Mouse (Mus musculus) midbrain, embryonic 15.5 days (tissue): ENCODE results near the gene Pagr1a. TPM values are rescaled to one million over a fixed set of nuclear protein-coding genes. Genes with fewer than 3 reads are reported as not detected.

Source experiments
- ATAC-seq: fragments of 200-750 bp; cut with Nextera tagmentation; replicated peaks from 2 replicates; pipeline ENCODE4 v1.8.0; 2017; ENCODE audit warnings: moderate TSS enrichment
- H3K27ac ChIP-seq: fragments of 300-500 bp; sonication (generic); 2 replicates; pipeline ENCODE4 v1.5.1; 2015; ENCODE audit warnings: mild to moderate bottlenecking, inconsistent platforms
- H3K27me3 ChIP-seq: fragments of 300-500 bp; sonication (generic); replicated peaks from 2 replicates; pipeline ENCODE4 v1.6.1; 2015; ENCODE audit warnings: inconsistent platforms
- H3K36me3 ChIP-seq: fragments of 300-500 bp; sonication (generic); replicated peaks from 2 replicates; pipeline ENCODE4 v1.6.1; 2015; ENCODE audit warnings: inconsistent platforms
- H3K4me1 ChIP-seq: fragments of 300-500 bp; sonication (generic); 2 replicates; pipeline ENCODE4 v1.6.1; 2015; ENCODE audit warnings: inconsistent platforms
- H3K4me2 ChIP-seq: fragments of 300-500 bp; sonication (generic); 2 replicates; pipeline ENCODE4 v1.6.1; 2015; ENCODE audit warnings: inconsistent platforms, mild to moderate bottlenecking, moderate library complexity
- H3K4me3 ChIP-seq: fragments of 300-500 bp; sonication (generic); 2 replicates; pipeline ENCODE4 v1.5.1; 2015; ENCODE audit warnings: mild to moderate bottlenecking, inconsistent platforms
- H3K9ac ChIP-seq: fragments of 300-500 bp; sonication (generic); 2 replicates; pipeline ENCODE4 v1.6.1; 2015; ENCODE audit warnings: mild to moderate bottlenecking, inconsistent platforms
- H3K9me3 ChIP-seq: fragments of 300-500 bp; sonication (generic); 2 replicates; pipeline ENCODE4 v1.6.1; 2016; ENCODE audit warnings: inconsistent platforms
- WGBS: fragments of 180-500 bp; shearing (Covaris S2); methylation state at CpG from one replicate; pipeline ENCODE4 v1.1.7; 2015; ENCODE audit warnings: mixed read lengths; 5-methylcytosine and 5-hydroxymethylcytosine counted together
- microRNA-seq: library from miRNA; unstranded; fragments of <30 nt; microRNA quantifications from one replicate; pipeline ENCODE4, GENCODE M21; 2016
- polyA plus RNA-seq: library from polyadenylated mRNA; unstranded; fragments of >200 nt; fragmentation: Nextera tagmentation; extraction: Ambion mirVana; gene quantifications from 2 replicates; pipeline ENCODE4 v1.2.1, GENCODE M21; 2015

The Pagr1a gene
- polyA plus RNA-seq, 1 experiment from 2014 or later: 46.9 TPM

DNA sequence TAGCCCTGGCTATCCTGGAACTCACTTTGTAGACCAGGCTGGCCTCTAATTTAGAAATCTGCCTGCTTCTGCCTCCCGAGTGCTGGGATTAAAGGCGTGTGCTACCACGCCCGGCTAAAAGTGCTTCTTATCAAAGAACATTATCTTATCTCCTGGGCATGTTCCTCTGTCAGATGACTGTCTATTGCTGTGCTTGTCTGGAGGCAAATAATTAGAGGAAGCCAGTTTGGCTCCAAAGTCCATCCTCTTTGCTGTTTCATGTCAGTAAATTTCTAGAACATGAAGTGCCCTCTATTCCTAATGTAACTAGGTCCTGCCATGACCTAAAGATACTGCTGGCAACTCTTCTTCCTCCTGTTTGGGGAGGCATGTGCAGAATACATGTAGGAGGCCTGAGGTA, 35.1 kb downstream of the Pagr1a start:
- H3K4me2 ChIP-seq: no peak overlapping the region
- no peak overlapping the region for H3K27ac ChIP-seq
- H3K9me3 ChIP-seq: no peaks in the 10 kb centered on the region
- H3K9ac ChIP-seq: no peak overlapping the region
- WGBS: 90% methylated on average over 4 of the region's 4 CpGs
- H3K27me3 ChIP-seq: no peaks in the 10 kb centered on the region
- H3K36me3 ChIP-seq: peaks cover 26% of the 10 kb centered on the region; the same call in 1 of the 2 replicates
- no peak overlapping the region for H3K4me3 ChIP-seq
- no peak for ATAC-seq
- H3K4me1 ChIP-seq: peaks cover 15% of the 10 kb centered on the region

- no peak for ATAC-seq
- WGBS: 84% methylated on average over 2 of the region's 2 CpGs
Observed at GRCm38 (mm10) chr7:126981601-126982000, 35.6 kb downstream of the Pagr1a start.

DNA sequence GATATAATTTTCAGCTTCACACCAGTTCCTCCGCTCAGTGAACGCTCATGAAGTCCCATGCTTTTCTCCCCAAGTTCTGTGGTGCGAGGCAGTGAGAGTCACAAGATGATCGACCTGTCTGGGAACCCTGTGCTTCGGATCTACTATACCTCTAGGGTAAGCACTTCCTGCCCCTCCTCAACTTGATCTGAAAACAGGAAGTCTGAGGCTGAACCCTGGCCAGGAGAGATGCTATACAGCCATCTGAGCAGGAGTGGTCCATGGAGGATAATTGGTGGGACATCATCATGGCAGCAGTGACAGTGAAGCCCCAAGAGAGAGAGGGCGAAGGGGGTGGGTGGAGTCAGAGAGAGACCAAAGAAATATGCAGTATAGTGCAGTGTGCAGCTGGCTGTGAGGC, 38.3 kb downstream of the Pagr1a start:
- Histone ChIP-seq H3K27ac (no peak overlapping the region), H3K27me3 (no peaks in the 10 kb centered on the region), H3K9ac (no peak overlapping the region), H3K36me3 (peaks cover 26% of the 10 kb centered on the region; the same call in 1 of the 2 replicates), H3K4me2 (no peak overlapping the region), H3K4me3 (no peak overlapping the region), H3K4me1 (peaks cover 17% of the 10 kb centered on the region), H3K9me3 (no peaks in the 10 kb centered on the region)
- ATAC-seq: no peak
- 90% methylated on average over 6 of the region's 6 CpGs for WGBS

More at GRCm38 (mm10) chr7:126981601-126982000, 35.6 kb downstream of the Pagr1a start:
- Histone ChIP-seq H3K36me3 (peaks cover 26% of the 10 kb centered on the region; the same call in 1 of the 2 replicates), H3K4me1 (peaks cover 17% of the 10 kb centered on the region), H3K4me2 (no peak overlapping the region), H3K9me3 (no peaks in the 10 kb centered on the region), H3K27ac (no peak overlapping the region), H3K9ac (no peak overlapping the region), H3K4me3 (no peak overlapping the region), H3K27me3 (no peaks in the 10 kb centered on the region)

DNA sequence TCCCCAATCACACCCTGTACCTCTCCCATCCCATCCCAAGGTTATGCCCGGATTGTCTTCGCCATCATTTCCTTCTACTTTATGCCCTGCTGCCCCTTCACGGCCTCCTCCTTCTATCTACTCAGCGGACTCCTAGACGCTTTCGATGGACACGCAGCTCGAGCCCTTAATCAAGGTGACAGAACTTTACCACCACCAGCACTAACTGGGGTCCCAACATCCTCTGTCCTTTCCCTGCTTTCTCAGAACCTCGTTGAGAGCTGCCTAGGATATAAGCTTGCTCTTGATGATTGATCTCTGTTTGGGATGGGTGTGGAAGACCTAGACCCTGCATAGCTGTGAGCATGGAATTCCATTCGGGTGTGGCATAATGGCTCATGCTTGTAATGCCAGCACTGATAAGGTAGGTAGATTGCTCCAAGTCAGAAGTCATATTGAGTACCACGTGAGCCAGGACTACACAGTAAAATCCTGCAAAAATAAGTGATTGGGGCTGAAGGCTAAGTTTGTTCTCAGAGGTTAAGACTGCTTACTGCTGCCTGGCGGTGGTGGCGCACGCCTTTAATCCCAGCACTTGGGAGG, 40.2 kb downstream of the Pagr1a start:
- 27% methylated on average over 14 of the region's 14 CpGs for WGBS
- peak overlapping the region; percentile 82 for H3K4me2 ChIP-seq
- peak overlapping the region; percentile 98 for H3K27ac ChIP-seq
- H3K27me3 ChIP-seq: no peaks in the 10 kb centered on the region
- H3K36me3 ChIP-seq: peaks cover 26% of the 10 kb centered on the region; the same call in 1 of the 2 replicates
- peak overlapping the region; percentile 90 for H3K4me3 ChIP-seq
- no peaks in the 10 kb centered on the region for H3K9me3 ChIP-seq
- no peak for ATAC-seq
- H3K4me1 ChIP-seq: peaks cover 17% of the 10 kb centered on the region
- H3K9ac ChIP-seq: peak overlapping the region; percentile 95

DNA sequence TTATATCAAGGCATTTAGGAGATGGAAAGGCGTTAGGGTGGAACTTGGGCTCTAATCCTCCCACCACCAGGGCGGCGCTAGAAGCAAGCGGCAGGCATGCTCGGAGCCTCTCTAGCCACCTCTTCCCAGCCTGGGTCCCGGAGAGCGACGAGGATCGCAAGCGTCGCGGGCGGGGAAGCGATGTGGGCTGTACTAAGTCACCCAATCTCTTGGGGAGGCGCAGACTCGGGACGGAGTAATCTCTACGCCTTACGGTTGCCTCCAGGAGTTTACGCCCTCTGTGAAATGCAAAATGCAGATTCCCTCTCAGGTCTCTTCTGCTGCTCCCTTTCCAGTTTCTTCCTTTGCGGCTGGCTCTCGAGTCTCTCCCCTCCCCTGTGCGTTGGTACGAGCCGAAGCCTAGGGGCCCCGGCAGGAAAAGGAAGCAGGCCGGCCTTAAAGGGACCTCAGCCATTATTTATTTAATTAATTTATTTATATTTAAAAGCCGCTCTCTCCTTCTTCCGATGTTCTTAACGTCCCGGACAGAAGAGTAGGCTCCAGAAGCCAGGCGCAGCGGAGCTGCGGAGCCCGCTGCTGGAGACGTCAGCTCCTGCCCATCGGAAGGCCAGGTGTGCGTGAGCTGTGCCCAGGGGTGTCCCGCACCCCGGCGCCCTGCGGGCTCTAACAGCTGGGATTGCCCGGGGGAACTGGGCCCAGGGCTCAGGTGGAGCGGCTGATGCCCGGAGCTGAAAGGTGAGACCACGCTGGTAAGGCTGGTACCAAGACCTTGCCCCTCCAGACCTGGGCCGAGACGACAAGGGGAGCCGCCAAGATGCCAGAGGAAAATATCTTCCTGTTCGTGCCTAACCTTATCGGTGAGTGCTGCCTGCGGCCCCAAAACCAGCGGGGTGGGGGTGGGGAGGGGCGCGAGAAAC, 40.9 kb downstream of the Pagr1a start, which contains the start of gene Cdiptos:
TSS of gene Cdiptos (minus strand) at position 149 of the 917 bp plus-strand sequence.
- Histone ChIP-seq H3K4me1 (peaks cover 17% of the 10 kb centered on the region), H3K27ac (peak within 1 kb of the TSS; percentile 98), H3K9ac (peak within 1 kb of the TSS; percentile 95), H3K4me2 (peak within 1 kb of the TSS; percentile 82), H3K9me3 (no peaks in the 10 kb centered on the region), H3K27me3 (no peaks in the 10 kb centered on the region), H3K4me3 (peak within 1 kb of the TSS; percentile 90), H3K36me3 (peaks cover 24% of the 10 kb centered on the region)
- WGBS: 0% methylated on average over 55 of the region's 55 CpGs
- peak; percentile 95 for ATAC-seq

DNA sequence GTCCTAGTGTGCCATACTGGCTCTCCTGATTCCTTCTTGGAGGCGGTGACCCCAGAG, 41.4 kb downstream of the Pagr1a start, which contains the start of gene Cdipt:
TSS of gene Cdipt (plus strand) at position 22 of the 57 bp plus-strand sequence.
- Histone ChIP-seq H3K36me3 (peaks cover 27% of the 10 kb centered on the region), H3K27me3 (no peaks in the 10 kb centered on the region)
- 0% methylated on average over 1 of the region's 1 CpGs for WGBS

DNA sequence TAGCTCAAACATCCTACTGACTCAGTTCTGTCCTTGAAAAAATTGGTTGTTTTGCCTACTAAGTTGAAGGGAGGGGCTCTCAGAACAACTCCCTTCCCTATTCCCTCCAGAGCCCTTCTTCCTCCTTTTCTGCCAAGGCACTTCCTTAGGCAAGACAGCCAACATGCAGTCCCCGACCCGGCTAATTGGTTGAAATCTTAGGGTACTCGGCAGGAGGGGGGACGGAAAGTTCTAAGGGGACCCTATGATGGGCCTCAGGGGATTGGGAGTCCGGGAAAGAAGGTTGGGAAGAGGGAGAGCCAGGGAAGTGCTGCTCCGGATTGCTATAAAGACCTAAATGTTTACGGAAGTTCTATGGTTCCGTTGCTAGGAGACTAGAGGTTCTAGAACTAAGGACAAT, 41.7 kb downstream of the Pagr1a start:
- 14% methylated on average over 8 of the region's 8 CpGs for WGBS
- peaks cover 29% of the 10 kb centered on the region for H3K36me3 ChIP-seq
- H3K9ac ChIP-seq: no peak overlapping the region
- peak overlapping the region; percentile 98; the same call in 1 of the 2 replicates for H3K27ac ChIP-seq
- peaks cover 17% of the 10 kb centered on the region for H3K4me1 ChIP-seq
- H3K9me3 ChIP-seq: no peaks in the 10 kb centered on the region
- H3K4me2 ChIP-seq: peak overlapping the region; percentile 82
- ATAC-seq: peak; percentile 16; the same call in 1 of the 2 replicates
- H3K4me3 ChIP-seq: peak overlapping the region; percentile 90
- no peaks in the 10 kb centered on the region for H3K27me3 ChIP-seq

More for the DNA sequence above, 41.4 kb downstream of the Pagr1a start, which contains the start of gene Cdipt:
- Histone ChIP-seq H3K9me3 (no peaks in the 10 kb centered on the region), H3K4me1 (peaks cover 17% of the 10 kb centered on the region), H3K4me3 (peak within 1 kb of the TSS; percentile 90), H3K4me2 (peak within 1 kb of the TSS; percentile 82), H3K27ac (peak within 1 kb of the TSS; percentile 98), H3K9ac (peak within 1 kb of the TSS; percentile 95)
- ATAC-seq: no peak

DNA sequence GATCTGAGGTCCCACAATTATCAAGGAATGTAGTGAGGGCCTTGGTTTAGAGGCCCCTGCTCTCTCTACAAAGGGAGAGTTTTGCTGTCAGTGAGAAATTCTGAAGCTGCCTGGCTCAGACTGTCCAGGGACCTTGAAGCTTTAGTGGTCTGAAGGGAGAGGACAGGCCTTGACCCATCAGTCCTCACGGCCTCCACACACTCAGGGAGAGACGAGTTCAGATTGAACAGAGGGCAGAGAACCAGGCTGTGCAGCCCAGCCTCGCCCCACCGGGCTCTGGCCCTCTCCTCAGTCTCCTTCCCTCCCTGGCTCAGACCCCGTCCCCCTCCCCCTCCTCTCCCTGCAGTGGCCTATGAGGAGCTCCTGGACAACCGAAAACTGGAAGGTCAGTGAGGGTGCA, 49.8 kb downstream of the Pagr1a start:
- H3K27me3 ChIP-seq: peaks cover 2% of the 10 kb centered on the region; the same call in 1 of the 2 replicates
- H3K9ac ChIP-seq: no peak overlapping the region
- no peak overlapping the region for H3K4me2 ChIP-seq
- no peaks in the 10 kb centered on the region for H3K9me3 ChIP-seq
- no peak overlapping the region for H3K4me3 ChIP-seq
- no peak overlapping the region for H3K27ac ChIP-seq
- ATAC-seq: no peak
- peaks cover 58% of the 10 kb centered on the region for H3K36me3 ChIP-seq
- WGBS: 47% methylated on average over 6 of the region's 6 CpGs
- no peaks in the 10 kb centered on the region for H3K4me1 ChIP-seq

DNA sequence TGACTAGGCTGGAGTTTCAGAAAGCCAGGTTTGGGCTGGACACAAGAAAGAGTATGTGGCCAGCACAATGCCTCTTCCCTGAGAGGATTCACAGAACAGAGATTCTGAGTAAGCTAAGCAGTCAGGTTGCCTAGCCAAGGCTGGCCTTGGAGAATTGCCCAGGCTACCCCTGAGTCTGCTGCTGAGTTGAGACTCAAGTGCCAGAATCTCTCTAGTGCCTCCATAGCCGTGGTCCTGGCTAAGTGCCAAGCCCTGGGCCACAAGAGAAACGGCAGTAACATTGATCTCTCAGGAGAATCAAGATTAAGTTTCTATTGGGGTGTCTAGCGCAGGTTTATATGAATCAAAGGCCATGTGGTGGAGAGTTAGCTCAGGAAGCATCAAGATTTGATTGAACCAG, 51.6 kb downstream of the Pagr1a start:
- H3K36me3 ChIP-seq: peaks cover 60% of the 10 kb centered on the region
- H3K27ac ChIP-seq: no peak overlapping the region
- 62% methylated on average over 3 of the region's 3 CpGs for WGBS
- no peak for ATAC-seq
- no peak overlapping the region for H3K4me3 ChIP-seq
- no peak overlapping the region for H3K4me2 ChIP-seq
- H3K4me1 ChIP-seq: no peaks in the 10 kb centered on the region
- no peaks in the 10 kb centered on the region for H3K9me3 ChIP-seq
- peaks cover 10% of the 10 kb centered on the region for H3K27me3 ChIP-seq
- no peak overlapping the region for H3K9ac ChIP-seq

Small RNAs within 50 kb of the gene (microRNA-seq; reads per million reads assigned to microRNA genes)
- not detected for gene Gm44343

Other genes with a start within 250 kb of the Pagr1a start
- gene Ypel3, start 240.4 kb downstream of the Pagr1a start, polyA plus RNA-seq: 201 and 224 TPM in 2 replicates
- 0.37 and 0.57 TPM in 2 replicates for gene Tbx6, start 235.9 kb downstream of the Pagr1a start, polyA plus RNA-seq
- 191 and 192 TPM in 2 replicates for gene Ppp4c, start 224.9 kb downstream of the Pagr1a start, polyA plus RNA-seq
- 60.4 and 65.4 TPM in 2 replicates for gene Fam57b, start 219.7 kb downstream of the Pagr1a start, polyA plus RNA-seq
- not detected in 2 replicates for gene 4930451I11Rik, start 185.7 kb downstream of the Pagr1a start, polyA plus RNA-seq
- gene Doc2a, start 169.9 kb downstream of the Pagr1a start, polyA plus RNA-seq: 19.8 and 23.8 TPM in 2 replicates
- 16.7 and 22.8 TPM in 2 replicates for gene Hirip3, start 155.4 kb downstream of the Pagr1a start, polyA plus RNA-seq
- gene Ino80e, start 155.0 kb downstream of the Pagr1a start, polyA plus RNA-seq: 94.4 and 100 TPM in 2 replicates
- gene Taok2, start 132.6 kb downstream of the Pagr1a start, polyA plus RNA-seq: 66.8 and 70.9 TPM in 2 replicates
- 33.2 and 36.1 TPM in 2 replicates for gene Tmem219, start 94.4 kb downstream of the Pagr1a start, polyA plus RNA-seq
- gene Kctd13, start 88.5 kb downstream of the Pagr1a start, polyA plus RNA-seq: 133 and 136 TPM in 2 replicates
- 7.8 and 8.9 TPM in 2 replicates for gene Asphd1, start 67.8 kb downstream of the Pagr1a start, polyA plus RNA-seq
- gene Sez6l2, start 66.8 kb downstream of the Pagr1a start, polyA plus RNA-seq: 50.5 and 56.2 TPM in 2 replicates
- 136 and 150 TPM in 2 replicates for gene Cdipt, start 41.4 kb downstream of the Pagr1a start, polyA plus RNA-seq
- gene Cdiptos, start 41.3 kb downstream of the Pagr1a start, polyA plus RNA-seq: 1.1 and 1.5 TPM in 2 replicates
- gene Mvp, start 2.7 kb downstream of the Pagr1a start, polyA plus RNA-seq: 4.0 and 4.5 TPM in 2 replicates
- 1.0 TPM in 1 of 2 replicates, not detected in the other for gene Pagr1b, start 868 bp downstream of the Pagr1a start, polyA plus RNA-seq
- 44.9 and 52.6 TPM in 2 replicates for gene Gm42742, start 3.7 kb upstream of the Pagr1a start, polyA plus RNA-seq
- gene Prrt2, start 3.9 kb upstream of the Pagr1a start, polyA plus RNA-seq: 40.7 and 42.3 TPM in 2 replicates
- gene Maz, start 9.7 kb upstream of the Pagr1a start, polyA plus RNA-seq: 78.0 and 89.8 TPM in 2 replicates
- gene Kif22, start 25.1 kb upstream of the Pagr1a start, polyA plus RNA-seq: 21.4 and 24.8 TPM in 2 replicates
- gene Zg16, start 70.0 kb upstream of the Pagr1a start, polyA plus RNA-seq: not detected in 2 replicates
- 1.9 and 2.3 TPM in 2 replicates for gene AI467606, start 74.0 kb upstream of the Pagr1a start, polyA plus RNA-seq
- gene Qprt, start 104.9 kb upstream of the Pagr1a start, polyA plus RNA-seq: 0.76 and 0.83 TPM in 2 replicates
- gene Spn, start 120.5 kb upstream of the Pagr1a start, polyA plus RNA-seq: 0.04 TPM in 1 of 2 replicates, not detected in the other
- 82.1 and 82.6 TPM in 2 replicates for gene Cd2bp2, start 178.7 kb upstream of the Pagr1a start, polyA plus RNA-seq
- 39.6 and 44.8 TPM in 2 replicates for gene Tbc1d10b, start 191.1 kb upstream of the Pagr1a start, polyA plus RNA-seq
- 3.9 and 5.0 TPM in 2 replicates for gene Mylpf, start 191.5 kb upstream of the Pagr1a start, polyA plus RNA-seq
- 63.7 and 64.1 TPM in 2 replicates for gene Zfp553, start 215.7 kb upstream of the Pagr1a start, polyA plus RNA-seq
- gene Sept1, start 215.8 kb upstream of the Pagr1a start, polyA plus RNA-seq: 17.0 and 18.2 TPM in 2 replicates
- 72.0 and 73.1 TPM in 2 replicates for gene Zfp771, start 226.9 kb upstream of the Pagr1a start, polyA plus RNA-seq
- gene Dctpp1, start 243.4 kb upstream of the Pagr1a start, polyA plus RNA-seq: 114 and 118 TPM in 2 replicates